Mouse (Mus musculus) testis, postnatal 14 days (tissue): ENCODE measurements around the gene Uimc1.

Experiments used
- DNase-seq: peaks from one replicate; pipeline ENCODE4 v3.0.0; 2021; ENCODE audit warnings: low spot score

The Uimc1 gene

DNA sequence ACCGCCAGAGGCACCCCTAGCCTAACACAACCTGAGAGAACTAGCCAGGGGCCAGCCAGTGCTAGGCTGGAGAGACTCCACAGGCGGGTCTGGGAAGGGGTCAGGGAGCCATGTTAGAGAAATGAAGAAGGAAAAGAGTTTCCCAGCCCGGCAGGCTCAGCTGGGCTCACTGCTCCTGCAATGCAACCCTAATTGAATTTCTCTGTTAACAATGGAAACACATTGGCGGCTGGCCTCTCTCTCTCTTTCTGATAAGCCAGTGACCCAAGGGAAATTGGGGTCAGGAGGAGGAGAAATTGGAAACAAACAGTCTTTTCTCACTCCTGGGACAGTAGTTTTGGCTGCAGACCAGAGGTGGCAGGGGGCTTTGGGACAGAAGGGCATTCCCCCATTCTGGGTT, 105.5 kb downstream of the Uimc1 start:
- DNase-seq: no peak

- no peak for DNase-seq
Measured at GRCm38 (mm10) chr13:54992215-54992614, 107.9 kb downstream of the Uimc1 start.

DNA sequence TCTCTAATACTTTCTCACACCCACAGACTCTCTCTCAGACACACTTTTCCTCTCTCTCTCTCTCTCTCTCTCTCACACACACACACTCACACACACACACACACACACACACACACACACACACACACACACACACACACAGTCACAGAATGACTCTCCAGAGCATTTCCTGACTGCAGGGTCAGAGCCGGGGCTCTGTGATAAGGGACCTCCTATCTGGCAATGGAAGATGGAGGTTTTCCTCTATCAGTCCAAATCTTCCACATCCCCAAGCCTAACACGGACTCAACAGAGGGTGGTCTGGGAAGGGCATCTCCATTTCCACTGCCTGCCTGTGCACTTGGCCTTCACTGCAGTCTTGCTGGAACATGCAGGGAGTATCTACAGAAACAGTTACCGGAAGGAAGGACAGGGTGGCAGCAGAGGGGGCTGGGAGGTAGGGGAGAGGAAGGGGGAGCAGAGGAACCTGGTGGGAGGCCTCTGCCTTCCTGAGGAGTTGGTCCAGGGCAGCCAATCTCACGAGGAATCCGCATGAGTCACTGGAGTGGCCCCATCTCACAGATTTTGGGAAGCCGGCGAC, 111.8 kb downstream of the Uimc1 start:
- DNase-seq: no peak

DNA sequence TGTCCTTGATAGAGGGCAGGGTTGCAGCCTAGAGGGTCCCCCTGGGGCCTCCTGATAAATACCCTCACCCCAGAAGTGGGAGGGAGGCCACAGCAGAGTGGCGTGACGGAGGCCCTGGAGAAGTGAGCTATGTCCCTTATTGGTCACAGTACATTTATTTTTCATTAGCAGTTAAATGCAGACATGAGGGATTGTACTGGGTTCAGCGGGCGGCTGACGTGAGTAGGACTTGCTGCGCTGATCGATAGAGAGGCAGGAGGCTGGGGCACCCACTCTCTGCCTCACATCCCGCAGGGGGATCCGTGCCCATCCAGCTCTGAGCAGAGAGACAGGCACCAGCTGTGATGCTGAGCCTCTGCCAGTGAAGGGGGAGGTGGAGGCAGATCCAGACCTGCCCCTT, 112.7 kb downstream of the Uimc1 start:
- DNase-seq: no peak

DNA sequence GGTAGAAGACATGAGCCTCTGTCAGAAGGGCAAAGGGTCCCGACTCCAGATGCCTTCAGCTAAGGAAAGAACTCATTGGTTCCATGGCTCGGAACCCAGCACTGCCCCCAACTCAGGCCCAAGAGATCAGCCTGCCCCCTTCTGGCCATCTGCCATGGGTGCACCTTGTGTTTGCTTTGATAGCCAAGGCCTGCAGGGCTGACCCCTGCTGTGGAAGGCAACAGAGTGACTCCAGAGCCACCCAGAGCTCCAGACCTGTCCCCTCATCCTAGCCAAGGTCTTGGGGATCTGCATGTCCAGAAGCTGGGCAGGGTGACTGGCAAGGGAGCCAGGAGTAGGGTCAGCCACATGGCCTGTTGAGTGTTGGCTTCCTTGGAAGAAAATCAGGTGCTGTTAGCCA, 116.5 kb downstream of the Uimc1 start:
- DNase-seq: no peak

- DNase-seq: no peak
Measured at GRCm38 (mm10) chr13:54983001-54983400, 117.1 kb downstream of the Uimc1 start.

DNA sequence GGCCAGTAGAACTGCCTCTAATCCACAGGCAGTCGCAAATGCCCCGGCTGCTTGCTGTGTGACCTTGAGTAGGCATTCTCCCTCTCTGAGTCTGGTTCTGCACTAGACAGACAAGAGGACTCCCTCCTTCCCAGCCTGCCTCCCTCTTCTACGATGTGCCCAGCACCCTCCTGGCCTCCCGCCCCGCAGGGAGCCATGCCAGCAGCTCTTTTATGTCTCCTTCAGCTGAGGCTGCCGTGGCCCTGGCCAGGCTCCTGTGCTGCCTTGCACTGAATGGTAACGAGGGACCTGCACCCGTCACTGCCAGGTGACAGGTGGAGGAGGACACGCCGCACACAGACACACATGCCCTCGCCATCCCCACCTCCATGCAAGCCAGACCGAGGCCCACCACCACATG, 119.1 kb downstream of the Uimc1 start:
- no peak for DNase-seq

DNA sequence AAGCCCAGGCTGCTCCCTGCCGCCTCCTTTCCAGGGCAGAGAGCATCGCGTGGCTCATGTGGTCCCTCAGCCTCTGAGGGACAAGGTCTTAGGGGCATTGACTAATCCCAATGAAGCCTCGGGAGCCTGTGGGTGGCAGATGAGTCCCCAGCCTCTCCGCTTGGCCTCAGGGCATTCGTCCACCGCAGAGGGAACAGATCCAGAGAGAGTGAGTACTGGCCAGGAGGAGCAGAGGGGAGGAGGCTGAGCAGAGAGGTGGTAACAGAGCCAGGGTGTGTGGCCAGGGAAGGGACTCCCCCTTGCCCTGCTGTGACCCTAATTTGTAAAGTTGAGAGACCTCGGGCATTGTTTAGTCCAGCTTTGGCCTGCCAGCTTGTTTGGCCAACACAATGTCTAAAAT, 121.3 kb downstream of the Uimc1 start:
- no peak for DNase-seq
